Mouse (Mus musculus) gastrocnemius, postnatal 25 days (tissue): ENCODE data around the gene Thada. TPM values are rescaled to one million over a fixed set of nuclear protein-coding genes. Genes with fewer than 3 reads are reported as not detected.

Experiments
- DNase-seq: peaks from one replicate; pipeline ENCODE4 v3.0.0; 2022
- total RNA-seq, 2 experiments: library from RNA; stranded (reverse); gene quantifications; 1 replicate in 1 of 2; 2 replicates in 1 of 2; pipeline ENCODE4 v1.2.3; 2021

Thada gene
- total RNA-seq, 2 experiments from 2014 or later = 4.5 to 5.4 TPM

DNA sequence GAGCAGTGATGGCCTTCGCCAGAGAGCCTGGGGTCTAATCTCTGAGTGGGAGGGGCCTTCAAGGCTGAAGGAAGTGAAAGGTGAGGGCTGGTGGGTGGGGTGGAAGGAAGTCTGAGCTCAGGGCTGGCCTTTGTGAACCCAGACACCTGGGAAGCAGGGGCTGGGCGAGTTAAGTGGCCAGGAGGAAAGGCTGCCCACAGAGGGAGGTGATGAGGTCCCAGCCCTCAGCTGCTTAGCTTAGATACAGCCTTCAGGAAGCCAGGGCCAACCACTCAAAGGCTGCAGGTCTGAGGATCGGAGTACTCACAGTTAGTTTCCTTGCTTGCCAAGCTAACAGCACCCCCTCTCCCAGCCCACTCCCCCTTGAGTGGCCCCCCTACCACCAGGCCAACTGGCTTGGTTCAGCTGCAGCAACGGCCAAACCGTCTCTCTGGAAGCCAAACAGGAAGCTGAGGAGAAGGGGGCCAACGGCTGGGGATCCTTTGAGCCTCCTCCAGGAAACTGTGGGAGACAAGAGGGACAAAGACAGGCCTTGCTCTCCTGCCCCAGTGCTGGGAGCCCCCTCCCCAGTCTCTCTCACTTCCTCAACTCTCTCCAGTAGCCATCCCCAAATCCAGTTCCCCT is 304.7 kb downstream of the Thada start:
- DNase-seq = peak; percentile 11

DNA sequence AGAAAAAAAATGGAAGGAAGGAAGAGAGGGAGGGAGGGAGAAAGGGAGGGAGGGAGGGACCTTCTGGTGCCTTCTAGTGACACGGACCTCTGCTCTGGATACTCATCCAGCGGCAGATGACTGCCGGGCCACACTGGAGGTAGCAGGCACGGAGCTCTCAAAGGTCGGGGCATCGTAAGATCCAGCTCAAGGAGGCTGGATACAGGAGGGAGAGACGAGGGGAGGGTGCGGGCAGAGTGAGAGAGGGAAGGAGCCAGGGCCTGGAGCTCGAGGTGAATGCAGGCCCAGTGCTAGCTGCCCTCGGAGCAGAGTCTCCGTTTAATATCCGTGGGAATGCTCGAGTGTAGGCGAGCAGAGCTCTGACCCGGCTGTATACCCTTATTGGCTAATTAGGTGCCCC is 307.1 kb downstream of the Thada start:
- DNase-seq = no peak

DNA sequence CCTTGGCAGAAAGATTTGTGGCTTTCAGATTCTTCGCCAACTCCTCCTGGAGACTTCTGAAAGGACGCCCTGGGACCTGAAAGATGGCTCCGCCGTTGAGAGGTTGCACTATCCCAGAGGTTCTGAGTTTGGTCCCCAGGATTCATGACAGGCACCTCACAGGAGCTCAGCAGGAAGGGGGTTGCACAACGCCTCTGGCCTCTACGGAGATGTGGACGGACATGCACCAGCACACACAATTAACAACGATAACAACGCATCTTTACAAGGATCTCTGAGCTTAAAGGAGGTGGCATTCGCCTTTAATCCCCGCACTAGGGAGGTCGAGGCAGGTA is 307.6 kb downstream of the Thada start:
- no peak for DNase-seq

DNA sequence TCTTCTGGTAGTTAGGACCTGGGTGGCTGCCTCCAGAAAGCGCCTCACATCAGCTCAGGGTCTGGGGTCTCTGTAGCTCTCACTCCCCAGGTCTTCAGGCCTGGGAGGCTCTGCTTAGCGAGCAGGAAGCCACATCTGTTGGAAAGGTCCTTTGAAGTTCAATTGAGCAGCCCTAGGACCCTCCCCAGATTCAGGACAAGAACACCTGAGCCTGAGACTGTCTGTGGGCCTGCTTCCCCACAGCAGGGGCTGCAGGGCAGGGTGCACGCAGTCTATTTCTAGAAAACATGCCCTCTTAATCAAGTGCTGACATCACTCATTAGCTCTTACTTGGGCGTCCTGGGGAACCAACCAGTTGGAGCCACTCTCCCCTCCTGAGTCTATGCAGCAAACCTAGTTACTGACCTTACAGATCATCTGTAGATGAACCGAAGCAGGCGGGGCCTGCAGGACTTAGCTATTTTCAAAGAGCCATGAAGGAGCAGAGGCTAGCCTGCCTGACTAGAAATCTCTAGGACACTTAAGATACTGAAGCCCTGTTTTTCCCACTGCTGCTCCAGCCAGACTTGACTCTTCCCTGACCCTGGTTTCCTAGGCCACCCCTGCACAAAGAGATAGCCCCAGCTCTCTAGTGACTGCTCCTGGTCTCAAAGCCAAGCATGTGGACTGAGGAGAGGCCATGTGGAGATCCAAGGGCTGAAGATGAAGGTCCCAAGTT is 308.1 kb downstream of the Thada start:
- no peak for DNase-seq

DNA sequence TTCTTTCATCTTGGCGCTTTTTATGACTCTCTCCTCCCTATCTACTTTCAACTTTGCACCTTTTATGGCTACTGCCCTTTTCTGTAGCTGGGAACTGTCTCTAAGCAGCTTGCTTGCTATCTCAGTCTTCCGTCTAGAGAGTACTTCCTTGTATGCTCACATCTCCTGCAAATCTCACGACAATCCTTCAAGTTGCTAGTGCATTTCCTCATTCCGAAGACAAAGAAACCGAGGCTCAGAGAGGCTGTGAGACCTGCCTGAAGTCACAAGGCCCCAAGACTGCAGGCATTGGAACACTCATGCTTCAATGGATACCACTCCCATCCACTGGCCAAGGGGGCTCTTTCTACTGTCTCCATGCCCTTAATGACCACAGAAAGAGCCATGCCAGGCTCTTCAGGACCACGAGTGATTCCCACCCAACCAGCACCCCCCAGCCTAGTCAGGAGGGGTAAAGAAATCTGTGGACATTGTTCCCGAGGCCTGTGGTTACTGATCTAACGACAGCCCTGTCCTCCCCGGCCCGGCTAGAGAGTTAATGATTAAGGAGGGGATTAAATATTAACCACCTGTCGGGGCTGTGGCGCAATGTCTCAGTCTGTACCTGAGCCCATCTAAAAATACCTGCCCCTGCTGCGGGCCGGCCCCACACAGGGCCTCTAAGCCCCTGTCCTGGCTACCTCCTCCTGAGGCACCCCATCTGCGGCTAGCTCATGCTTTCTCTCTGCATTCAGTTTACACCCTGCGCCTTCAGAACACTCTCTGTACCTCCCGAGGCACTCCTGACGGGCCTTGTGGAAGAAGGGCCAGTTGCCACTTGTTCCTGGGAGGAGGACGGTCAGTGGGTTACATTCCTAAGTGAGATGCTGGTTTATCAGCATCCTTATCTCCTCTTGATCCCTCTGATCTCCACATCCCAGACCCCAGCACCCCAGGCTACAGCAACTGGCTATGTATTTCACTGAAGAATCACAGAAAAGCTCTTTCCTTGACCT is 309.0 kb downstream of the Thada start:
- no peak for DNase-seq

DNA sequence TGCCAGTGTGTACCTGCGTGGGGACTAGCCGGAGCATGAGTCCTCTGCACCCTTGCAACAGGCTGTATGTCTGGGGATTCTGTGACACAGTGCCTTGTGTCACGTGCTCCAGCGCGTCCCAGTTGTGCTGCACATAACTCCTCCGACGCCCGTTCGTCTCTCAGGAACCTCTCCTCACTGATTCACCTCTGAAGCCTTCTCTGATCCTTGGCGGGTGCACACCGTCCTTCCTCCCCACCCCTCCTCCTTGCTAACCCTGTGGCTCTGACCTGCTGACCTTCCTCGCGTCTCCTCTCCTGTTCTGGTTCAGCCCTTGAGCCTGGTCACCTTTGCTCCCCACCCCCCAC is 309.8 kb downstream of the Thada start:
- no peak for DNase-seq

DNA sequence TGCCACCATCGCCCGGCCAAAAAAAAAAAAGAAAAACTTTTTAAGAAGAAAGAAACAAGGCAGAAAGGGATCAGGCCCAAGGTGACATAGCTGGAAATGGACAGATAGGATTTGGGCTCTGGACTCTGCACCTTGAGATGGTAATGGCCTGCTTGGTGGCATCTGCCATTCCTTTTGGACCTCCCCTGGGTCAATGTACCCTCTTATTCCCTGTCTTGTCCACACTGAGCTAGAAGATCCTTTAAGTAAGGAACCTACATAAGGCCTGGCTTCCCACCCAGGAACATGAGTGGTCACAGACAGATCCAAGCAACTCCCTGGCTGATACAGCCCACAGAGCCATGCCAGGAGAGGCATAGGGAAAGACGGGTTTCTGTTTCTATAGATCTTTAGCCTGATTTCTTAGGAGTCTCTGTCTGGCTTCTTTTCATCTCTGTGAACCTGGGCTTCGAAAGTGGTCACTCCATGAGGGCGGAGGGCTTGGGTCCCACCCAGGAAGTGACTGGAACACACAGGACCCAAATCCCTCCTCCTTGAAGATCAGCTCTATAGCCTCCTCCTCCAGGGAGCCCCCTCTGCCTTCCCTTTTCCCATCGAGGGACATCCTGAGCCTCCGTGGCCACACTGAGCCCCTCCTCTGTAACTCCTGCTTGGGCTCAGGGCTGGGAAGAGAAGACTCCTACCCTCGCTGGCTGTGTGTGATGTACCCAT is 310.3 kb downstream of the Thada start:
- no peak for DNase-seq

DNA sequence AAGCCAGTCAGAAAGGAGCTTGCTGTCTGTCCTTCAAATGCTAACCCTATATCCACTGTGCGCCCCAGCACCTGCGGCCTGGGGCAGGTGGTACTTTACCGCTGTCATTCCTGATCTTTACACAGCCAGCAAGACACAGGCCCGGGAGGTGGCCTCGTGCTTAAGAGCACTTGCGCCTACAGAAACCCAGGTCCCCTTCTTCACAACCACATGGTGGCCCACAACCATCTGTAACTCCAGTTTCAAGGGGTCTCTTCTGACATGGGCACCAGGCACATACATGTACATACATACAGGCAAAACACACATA is 311.0 kb downstream of the Thada start:
- DNase-seq = no peak

DNA sequence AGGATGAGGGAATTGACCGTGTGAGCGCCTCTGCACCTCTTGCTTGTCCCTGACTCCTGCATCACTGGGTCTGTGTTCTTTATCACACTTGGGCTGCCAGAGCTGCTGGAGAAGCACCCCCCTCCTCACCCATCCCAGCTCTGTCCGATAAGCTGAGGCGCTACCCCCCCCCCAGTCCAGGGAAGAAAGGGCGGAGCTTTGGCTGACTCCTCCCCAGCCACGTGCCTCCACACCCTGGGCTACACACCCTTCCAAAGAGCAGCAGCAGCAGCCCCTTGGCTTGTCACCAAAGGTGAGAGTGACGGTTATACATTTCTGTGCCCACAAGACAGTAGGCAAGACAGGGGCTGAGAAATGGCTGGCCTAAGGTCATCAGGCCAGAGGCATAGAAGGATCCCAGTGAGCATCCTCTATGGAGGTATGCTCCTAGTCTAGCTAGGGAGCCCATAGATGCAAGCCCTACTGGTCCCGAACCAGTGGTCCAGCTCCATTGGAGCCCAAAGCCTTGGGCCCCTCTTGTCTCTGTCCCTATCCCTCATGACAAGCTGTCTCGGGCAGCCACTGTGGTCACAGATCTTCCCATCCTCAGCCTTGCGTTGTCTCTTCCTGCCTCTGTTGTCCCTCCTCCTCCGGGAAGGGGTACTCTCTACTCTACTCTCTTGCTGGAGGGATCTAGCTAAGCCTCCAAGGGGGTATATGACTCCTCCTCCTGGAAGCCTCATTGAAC is 311.5 kb downstream of the Thada start:
- no peak for DNase-seq

DNA sequence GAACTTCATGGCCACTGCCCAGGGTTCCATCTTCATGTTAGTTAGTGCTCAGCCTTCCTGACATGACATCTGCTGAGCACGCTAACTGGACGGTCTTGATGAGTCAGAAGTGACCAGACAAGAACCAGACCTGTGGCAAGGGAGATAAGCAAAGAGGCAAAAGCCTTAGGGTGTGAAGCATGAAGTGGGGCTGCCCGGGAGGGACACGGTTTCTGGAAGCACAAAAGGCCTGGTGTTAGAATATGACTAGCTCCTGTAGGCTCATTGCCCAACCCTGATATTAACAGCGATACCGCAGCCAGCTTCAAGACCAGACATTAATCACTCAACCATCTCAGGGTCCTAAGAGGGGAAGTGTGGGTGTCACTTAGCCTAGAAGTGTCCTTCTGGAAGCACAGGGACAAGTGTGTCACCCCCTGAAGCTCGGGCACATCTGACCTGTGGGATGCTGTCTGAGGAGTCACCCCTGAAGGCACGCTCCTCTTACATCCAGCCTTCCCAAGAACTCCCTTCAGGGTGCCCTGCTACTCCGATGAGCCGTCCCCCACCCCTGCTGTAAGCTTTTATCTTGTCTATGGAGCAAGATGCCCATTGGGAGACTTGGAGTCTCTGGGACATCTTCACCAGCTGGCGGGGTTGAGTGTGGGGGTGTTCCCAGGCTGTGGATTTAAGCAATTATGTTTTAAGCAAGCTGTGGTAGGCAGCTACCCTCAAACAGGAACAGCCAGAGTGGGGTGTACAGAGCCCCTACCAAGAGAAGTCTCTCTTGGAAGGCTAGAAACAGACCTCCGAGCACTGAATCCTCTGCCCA is 312.8 kb downstream of the Thada start:
- DNase-seq = no peak

DNA sequence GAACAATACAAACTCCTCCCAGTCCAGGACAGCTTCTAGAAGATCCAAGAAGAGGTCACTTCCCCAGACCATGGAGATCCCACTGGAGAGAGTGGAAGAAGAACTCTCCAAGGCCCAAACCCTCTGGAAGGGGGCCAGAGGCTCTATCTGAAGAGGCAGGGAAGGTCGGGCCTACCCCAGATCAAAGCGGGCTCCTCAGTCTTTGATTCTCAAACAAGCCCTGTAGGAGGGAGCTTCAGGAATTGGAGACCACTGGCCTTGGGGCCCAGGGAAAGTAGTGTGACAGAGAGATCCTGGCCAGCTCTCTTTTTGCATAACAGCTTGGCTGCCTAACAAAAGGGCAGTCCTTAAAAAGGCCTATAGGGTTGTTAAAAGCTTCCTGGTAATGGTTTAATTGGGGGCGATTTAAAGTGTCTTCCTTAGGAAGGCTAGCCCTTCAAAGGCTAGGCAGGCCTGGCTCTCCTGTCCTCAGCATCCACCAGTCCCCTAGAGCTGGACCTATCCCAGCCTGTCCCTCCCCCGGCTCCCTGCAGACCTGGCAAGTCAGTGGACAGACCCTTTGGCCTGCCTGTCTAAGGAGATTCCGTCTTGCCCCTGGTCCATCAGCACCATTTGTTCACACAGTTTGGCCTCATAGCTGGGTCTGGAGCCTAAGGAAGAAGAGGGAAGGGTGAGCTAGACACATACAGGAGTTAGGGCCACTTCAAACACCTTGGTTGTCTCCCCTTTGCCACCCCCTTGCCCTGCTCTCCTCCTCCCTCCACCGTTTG is 313.6 kb downstream of the Thada start:
- no peak for DNase-seq

DNA sequence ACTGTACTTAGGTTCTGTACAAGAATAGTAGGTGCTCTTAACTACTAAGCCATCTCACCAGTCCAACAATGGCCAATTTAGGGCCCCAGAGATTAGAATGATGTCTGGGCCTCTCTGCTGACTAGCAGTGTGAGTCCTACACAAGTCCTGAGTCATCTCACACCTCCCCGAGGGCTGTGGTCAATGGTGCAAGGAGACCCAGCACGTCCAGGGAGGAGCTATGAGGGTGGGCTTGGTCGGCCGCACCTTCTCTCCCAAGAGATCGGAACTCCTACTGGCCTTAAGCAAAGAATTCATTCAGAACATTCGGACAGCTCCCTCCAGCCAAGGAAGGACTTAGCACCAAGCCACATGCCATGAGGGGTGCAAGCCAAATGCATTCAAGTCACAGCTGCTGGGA is 314.7 kb downstream of the Thada start:
- no peak for DNase-seq

DNA sequence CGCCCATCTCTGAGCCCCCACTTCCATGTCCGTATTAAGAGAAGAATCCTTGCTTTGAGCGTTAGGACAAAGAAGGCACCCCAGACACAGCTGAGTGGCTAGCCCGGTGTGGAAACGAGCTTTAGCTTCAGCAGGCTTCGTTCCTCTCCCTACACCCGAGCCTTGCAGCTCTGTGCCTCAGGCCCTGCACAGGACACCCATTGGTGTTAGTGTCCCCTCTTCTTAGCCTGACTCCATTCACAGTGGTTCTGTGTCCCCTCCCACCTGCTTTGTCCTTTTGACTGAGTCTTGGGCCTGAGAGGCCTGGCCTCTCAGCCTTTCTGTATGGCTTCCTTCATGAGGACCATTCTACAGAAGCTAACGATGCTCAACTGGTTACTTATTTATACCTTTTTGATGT is 315.7 kb downstream of the Thada start:
- DNase-seq = no peak

DNA sequence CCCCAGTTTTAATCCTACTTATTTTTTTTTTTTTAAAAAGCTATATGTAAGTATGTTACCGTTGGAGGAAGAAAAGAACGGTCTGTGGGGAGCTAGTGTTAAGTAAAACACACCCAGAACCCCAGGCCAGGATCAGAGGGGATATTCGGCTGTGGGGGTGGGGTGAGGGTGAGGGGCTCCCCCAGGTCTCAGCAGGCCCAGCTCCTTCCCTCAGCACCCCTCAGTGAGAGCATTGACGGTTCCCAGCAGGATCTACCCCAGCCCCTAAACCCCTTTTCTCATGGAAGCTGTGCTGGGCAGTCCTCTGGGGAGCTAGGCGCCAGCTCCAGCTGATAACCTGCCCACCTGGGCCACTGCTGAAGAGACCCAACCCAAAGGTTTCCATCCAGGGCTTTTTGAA is 316.4 kb downstream of the Thada start:
- no peak for DNase-seq

DNA sequence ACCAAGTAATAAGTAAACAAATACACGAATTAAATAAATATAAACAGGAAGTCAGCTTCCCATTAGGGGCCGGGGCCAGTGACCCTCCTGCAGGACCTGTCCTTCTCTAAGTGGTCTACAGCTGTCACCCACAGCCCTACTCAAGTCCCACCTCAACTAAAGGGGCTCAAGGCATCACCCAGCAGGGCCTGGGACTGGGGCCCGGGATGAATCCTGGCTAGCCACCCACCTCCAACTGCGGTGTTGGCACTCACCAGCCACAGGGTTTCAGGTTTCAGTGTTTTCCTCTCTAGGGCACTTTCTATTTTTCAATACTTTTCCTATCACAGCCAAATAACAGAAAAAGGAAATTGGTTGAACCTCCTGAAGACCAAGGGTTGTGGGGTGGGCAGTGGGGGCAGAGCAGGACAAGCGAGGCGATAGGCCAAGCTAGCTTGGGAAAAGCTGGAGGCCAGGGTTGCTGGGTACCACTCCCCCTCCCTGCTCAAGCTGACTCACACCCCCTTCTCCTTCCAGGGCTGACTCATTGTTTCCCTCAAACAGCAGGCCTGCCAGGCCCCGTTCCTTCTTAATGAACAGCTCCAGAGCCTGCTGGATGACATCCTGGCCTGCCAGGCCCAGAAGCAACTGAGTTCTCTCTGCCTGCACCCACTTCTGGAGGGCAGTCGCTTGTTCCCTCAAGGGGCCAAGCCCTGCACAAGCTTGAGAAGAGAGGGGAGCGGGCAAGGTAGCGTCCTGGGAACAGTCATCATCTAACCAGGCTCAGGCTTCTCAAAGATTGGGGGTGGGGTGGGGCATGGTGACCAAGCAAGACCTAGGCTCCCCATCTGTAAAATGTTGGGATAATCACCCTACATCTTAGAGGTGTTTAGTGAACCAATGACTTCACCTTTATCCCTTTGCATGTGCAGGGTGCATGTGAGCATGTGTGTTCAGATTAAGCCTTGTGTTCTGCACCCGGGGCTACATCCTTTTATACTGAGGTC is 317.2 kb downstream of the Thada start:
- DNase-seq = peak; percentile 85

DNA sequence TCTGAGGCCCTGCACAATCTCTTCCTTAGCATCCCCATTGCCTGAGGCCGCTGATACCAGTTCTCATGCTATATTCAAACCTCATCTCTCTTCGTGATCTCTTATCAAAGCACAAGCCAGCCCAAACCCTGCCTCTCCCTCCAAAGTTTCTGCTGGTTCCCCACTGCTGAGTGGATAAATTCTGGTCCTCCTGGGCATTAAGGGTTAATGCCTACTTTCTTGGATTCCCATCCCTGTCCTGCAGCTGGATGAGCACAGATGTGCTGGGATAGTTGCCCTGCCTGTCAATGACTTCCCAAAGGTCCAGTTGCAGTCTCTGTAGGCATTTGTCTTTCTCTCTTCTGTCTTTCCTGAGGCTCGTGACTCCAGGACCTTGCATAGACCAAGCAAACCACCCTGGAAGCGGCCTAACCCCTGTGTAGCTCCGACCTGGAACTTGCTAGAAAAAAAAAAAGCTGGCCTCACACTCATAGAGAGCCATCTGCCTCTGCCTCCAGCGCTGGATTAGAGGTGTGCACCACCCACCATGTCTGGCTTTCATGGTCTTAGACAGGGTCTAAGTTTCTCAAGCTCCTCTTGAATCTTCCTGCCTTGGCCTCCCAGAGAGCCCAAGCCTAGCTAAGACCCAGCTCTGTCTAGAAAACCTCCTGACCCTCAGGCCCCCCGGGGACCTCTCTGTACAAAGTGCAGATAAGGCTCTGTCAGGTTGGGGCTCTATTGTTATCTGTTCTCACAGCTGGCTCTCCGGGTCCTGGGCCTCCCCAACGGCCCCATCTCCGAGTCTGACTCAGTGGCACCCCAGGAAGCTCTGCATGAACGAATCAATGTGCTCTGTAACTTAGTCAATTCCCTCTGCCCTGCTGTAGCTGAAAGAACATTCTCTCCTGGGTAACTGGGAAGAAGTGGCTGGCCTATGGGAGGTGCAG is 318.6 kb downstream of the Thada start:
- DNase-seq = no peak

DNA sequence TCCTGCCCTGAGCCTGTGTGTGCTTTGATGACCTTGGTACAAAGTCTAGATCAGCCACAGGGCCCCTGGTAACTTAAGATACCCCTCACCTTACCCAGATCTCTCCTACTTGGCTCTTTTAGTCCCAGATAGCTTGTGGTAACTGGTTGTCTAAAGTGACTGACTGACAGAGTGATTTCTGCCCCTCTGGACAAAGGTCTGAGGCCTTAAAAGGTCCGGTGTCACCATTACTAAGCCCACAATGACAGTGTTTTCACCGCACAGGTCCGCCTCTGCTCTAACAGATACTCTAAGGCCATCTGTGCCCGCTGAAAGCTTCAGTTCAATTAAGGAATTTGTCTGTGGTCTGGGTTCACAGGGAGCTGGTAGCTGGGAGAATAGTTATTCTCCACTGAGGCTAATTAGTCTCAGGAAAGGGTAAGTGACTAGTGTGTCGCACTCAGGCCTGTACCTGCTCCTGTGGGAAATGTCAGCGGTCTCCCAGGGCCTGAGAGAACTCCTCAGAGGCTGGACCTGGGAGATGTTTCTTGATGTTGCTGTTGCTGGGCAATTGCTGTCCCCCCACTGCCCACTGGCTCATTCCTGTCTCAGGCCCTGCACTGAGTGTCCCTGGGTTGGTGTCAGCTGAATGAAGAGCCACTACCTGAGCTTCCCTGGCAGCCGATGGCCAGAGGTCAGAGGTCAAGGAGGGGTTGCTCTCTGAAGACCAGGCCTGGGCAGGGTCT is 319.4 kb downstream of the Thada start:
- DNase-seq = no peak
